Mouse (Mus musculus) heart, postnatal 0 days (tissue): ENCODE data around the gene Gm38431. TPM values are rescaled to one million over a fixed set of nuclear protein-coding genes. Genes with fewer than 3 reads are reported as not detected.
"Not testable (repeated sequence)": the region's sequence is repeated elsewhere in the genome, so short reads cannot be mapped to it uniquely, and the experiment has no call there.

Experiments
- ATAC-seq: fragments of 200-750 bp; cut with Nextera tagmentation; 2 replicates; pipeline ENCODE4 v1.8.0; 2017; ENCODE audit warnings: low read depth, moderate number of reproducible peaks, moderate library complexity; ENCODE audit not compliant: insufficient read depth
- DNase-seq: peaks from one replicate; pipeline ENCODE4 v3.0.0-alpha.2; 2016; ENCODE audit warnings: low spot score
- H3K27ac ChIP-seq: fragments of 300-500 bp; sonication (generic); 2 replicates; pipeline ENCODE4 v1.5.1; 2014; ENCODE audit warnings: low read depth, mild to moderate bottlenecking
- H3K27me3 ChIP-seq: fragments of 300-500 bp; sonication (generic); 2 replicates; pipeline ENCODE4 v1.6.1; 2014; ENCODE audit warnings: low read length, mixed read lengths; ENCODE audit not compliant: control insufficient read depth, insufficient read depth
- H3K36me3 ChIP-seq: fragments of 300-500 bp; sonication (generic); replicated peaks from 2 replicates; pipeline ENCODE4 v1.6.1; 2014; ENCODE audit warnings: low read length, mixed read lengths; ENCODE audit not compliant: control insufficient read depth, insufficient read depth
- H3K4me1 ChIP-seq: fragments of 300-500 bp; sonication (generic); 2 replicates; pipeline ENCODE4 v1.6.1; 2014; ENCODE audit warnings: antibody characterized with exemption; ENCODE audit not compliant: control insufficient read depth, insufficient read depth
- H3K4me2 ChIP-seq: fragments of 300-500 bp; sonication (generic); 2 replicates; pipeline ENCODE4 v1.6.1; 2014; ENCODE audit warnings: low read depth, mild to moderate bottlenecking, low read length, moderate library complexity
- H3K4me3 ChIP-seq: fragments of 300-500 bp; sonication (generic); 2 replicates; pipeline ENCODE4 v1.5.1; 2014; ENCODE audit warnings: low read depth, low read length
- H3K9ac ChIP-seq: fragments of 300-500 bp; sonication (generic); replicated peaks from 2 replicates; pipeline ENCODE4 v1.6.1; 2014; ENCODE audit warnings: low read depth, low read length, mixed read lengths
- H3K9me3 ChIP-seq: fragments of 300-500 bp; sonication (generic); replicated peaks from 2 replicates; pipeline ENCODE4 v1.6.1; 2016; ENCODE audit warnings: low read length; ENCODE audit not compliant: control insufficient read depth
- CTCF ChIP-seq: IDR thresholded peaks from 2 replicates; pipeline ENCODE4 v1.5.1; 2016; ENCODE audit warnings: antibody characterized with exemption, control low read depth, low read depth
- EP300 ChIP-seq: IDR thresholded peaks from 2 replicates; pipeline ENCODE4 v1.6.1; 2016; ENCODE audit warnings: antibody characterized with exemption, low read depth
- WGBS: fragments of 180-500 bp; shearing (Covaris S2); extraction: QIAGEN DNeasy Blood & Tissue Kit; methylation state at CpG from one replicate; pipeline ENCODE4 v1.1.7; 2014; 5-methylcytosine and 5-hydroxymethylcytosine counted together
- polyA plus RNA-seq: library from polyadenylated mRNA; unstranded; fragments of >200 nt; fragmentation: Nextera tagmentation; extraction: Ambion mirVana; gene quantifications from 2 replicates; pipeline ENCODE4 v1.2.1, GENCODE M21; 2015
- total RNA-seq: library from RNA; depleted of rRNA; stranded (reverse); fragments of >200 nt; gene quantifications from 2 replicates; pipeline ENCODE4 v1.2.3, GENCODE M21; 2014; ENCODE audit warnings: low replicate concordance

The Gm38431 gene
- total and polyA plus RNA-seq, 2 experiments from 2014 or later, result 0.34 to 1.6 TPM

DNA sequence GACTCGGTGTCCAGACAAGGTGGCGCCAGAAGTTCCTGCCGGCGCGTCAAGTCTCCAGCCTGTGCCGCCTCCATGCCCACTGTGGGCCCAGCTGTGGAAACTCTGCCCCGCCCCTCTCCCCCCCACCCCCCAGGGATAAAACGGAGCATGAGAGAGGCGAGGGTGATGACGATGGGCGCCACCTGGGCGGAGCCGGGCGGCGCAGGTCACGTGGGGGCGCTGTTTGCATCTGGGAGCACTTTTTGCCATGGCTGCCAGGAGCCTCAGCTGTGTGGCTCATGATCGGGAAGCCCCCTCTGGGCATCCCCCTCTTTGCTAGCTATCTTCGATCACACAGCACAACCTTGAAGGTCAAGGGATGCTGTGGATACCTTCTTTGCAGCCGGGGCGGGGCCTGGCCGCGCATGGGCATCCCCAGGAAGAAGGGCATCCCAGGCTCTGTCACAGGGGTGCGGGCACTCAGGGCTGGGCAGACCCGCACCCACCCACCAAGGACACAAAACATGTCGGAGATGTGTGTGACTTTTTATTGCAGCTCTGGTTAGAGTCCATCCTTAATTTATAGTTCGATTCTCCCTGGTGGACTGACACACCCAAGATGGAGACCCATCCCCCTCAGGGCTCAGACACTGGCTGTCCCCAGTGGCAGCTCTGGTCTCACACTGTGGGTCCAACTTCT, 24.7 kb downstream of the Gm38431 start, which contains the start of gene Zglp1:
TSS of gene Zglp1 (minus strand) at position 88 of the 679 bp plus-strand sequence.
- Histone ChIP-seq H3K4me2 (no peak within 1 kb of the TSS), H3K27me3 (no peaks in the 10 kb centered on the region), H3K4me3 (no peak within 1 kb of the TSS), H3K9ac (no peak within 1 kb of the TSS), H3K36me3 (peaks cover 31% of the 10 kb centered on the region), H3K9me3 (no peaks in the 10 kb centered on the region), H3K27ac (no peak within 1 kb of the TSS), H3K4me1 (no peaks in the 10 kb centered on the region)
- WGBS, result 79% methylated on average over 27 of the region's 27 CpGs
- no peak for TF ChIP-seq EP300
- TF ChIP-seq CTCF, result no peak
- 0 out of 2 replicates have a peak, but pooled peaks have one; percentile 20 for ATAC-seq
- no peak for DNase-seq

GRCm38 (mm10) chr9:21062928-21063327, 28.9 kb downstream of the Gm38431 start:
- ATAC-seq (no peak), DNase-seq (no peak)
- Histone ChIP-seq H3K27me3 (no peaks in the 10 kb centered on the region), H3K4me3 (no peak overlapping the region), H3K27ac (no peak overlapping the region), H3K4me1 (no peaks in the 10 kb centered on the region), H3K9me3 (no peaks in the 10 kb centered on the region), H3K9ac (no peak overlapping the region), H3K4me2 (no peak overlapping the region), H3K36me3 (peaks cover 26% of the 10 kb centered on the region)
- WGBS, result 87% methylated on average over 2 of the region's 2 CpGs
- TF ChIP-seq CTCF (no peak), EP300 (no peak)

GRCm38 (mm10) chr9:21051578-21051977, 40.2 kb downstream of the Gm38431 start:
- H3K4me1 ChIP-seq, result no peaks in the 10 kb centered on the region
- H3K9me3 ChIP-seq, result no peaks in the 10 kb centered on the region
- H3K9ac ChIP-seq, result no peak overlapping the region
- ATAC-seq (no peak), DNase-seq (no peak)
- H3K36me3 ChIP-seq, result no peaks in the 10 kb centered on the region
- no peak overlapping the region for H3K4me2 ChIP-seq
- WGBS, result 58% methylated on average over 10 of the region's 10 CpGs
- TF ChIP-seq CTCF (no peak), EP300 (no peak)
- no peaks in the 10 kb centered on the region for H3K27me3 ChIP-seq
- H3K4me3 ChIP-seq, result no peak overlapping the region
- H3K27ac ChIP-seq, result no peak overlapping the region

GRCm38 (mm10) chr9:21045235-21045634, 46.6 kb downstream of the Gm38431 start:
- TF ChIP-seq EP300 (no peak), CTCF (no peak)
- no peaks in the 10 kb centered on the region for H3K27me3 ChIP-seq
- no peak overlapping the region for H3K9ac ChIP-seq
- no peaks in the 10 kb centered on the region for H3K4me1 ChIP-seq
- DNase-seq (no peak), ATAC-seq (no peak)
- no peaks in the 10 kb centered on the region for H3K9me3 ChIP-seq
- 60% methylated on average over 3 of the region's 3 CpGs for WGBS
- no peaks in the 10 kb centered on the region for H3K36me3 ChIP-seq
- no peak overlapping the region for H3K4me2 ChIP-seq
- no peak overlapping the region for H3K27ac ChIP-seq
- H3K4me3 ChIP-seq, result no peak overlapping the region

DNA sequence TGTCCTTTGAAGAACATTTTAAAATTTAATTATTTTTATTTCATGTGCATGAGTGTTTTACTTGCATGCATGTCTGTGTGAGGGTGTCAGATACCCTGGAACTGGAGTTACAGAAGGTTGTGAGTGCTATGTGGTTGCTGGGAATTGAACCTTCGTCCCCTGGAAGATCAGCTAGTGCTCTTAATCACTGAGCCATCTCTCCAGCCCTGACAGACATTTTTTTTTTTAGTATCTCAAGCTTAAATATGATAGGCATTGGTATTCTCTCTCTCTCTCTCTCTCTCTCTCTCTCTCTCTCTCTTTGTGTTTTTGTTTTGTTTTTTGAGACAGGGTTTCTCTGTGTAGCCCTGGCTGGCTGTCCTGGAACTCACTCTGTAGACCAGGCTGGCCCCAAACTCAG, 47.0 kb downstream of the Gm38431 start:
- H3K4me2 ChIP-seq, H3K9ac ChIP-seq, ATAC-seq, H3K9me3 ChIP-seq, H3K4me1 ChIP-seq, DNase-seq, H3K36me3 ChIP-seq, H3K27me3 ChIP-seq, H3K4me3 ChIP-seq, H3K27ac ChIP-seq: not testable (repeated sequence)
- 57% methylated on average over 1 of the region's 1 CpGs for WGBS

DNA sequence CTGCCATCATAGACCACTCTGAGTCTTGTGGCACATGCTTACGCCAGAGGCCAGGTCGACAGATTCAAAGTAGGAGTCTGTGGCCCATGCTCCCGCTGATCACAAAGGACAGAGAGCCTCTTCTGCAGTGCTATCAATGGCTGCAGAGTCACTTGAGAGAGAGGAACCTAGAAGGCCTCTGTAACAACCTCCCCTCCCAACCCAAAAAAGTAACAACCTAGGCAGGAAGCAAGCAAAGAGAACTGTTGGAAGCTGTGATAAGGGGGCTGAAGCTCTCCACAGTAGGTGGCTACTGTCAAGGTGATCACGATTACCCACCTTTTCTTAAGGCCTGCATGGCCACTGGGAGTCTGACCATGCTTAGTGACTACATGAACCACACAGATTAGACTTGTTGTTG, 48.2 kb downstream of the Gm38431 start:
- no peak overlapping the region for H3K27ac ChIP-seq
- no peaks in the 10 kb centered on the region for H3K9me3 ChIP-seq
- no peak overlapping the region for H3K9ac ChIP-seq
- no peaks in the 10 kb centered on the region for H3K36me3 ChIP-seq
- DNase-seq (no peak), ATAC-seq (no peak)
- WGBS, result 75% methylated on average over 4 of the region's 4 CpGs
- no peak for TF ChIP-seq EP300
- no peak for TF ChIP-seq CTCF
- H3K4me1 ChIP-seq, result no peaks in the 10 kb centered on the region
- H3K4me2 ChIP-seq, result no peak overlapping the region
- peaks cover 9% of the 10 kb centered on the region; the same call in 1 of the 2 replicates for H3K27me3 ChIP-seq
- no peak overlapping the region for H3K4me3 ChIP-seq
